Mouse (Mus musculus) lung, postnatal 4 days (tissue): ENCODE measurements around the gene Tax1bp3.

ENCODE experiments used
- DNase-seq, 2 experiments: peaks; one replicate each; pipeline ENCODE4 v3.0.0; 2021

Tax1bp3 gene

DNA sequence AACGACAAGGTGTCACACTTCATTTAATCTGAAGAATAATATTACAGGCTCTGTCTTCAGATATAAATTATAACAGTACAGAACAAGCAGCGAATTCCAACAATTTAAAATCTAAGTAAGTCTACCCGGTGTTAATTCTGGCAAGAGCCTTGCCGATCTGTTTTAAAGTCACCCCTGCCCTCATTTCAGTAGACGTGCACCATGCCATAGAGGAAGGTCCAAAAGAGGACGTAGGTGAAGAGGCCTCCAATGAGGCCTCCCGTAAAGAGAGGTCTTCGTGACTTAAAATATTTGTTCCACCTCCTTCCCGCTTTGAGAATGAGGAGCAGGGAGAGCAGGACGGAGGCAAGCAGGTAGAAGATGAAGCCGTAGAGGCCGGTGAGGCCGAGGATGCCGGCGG, 697 bp upstream of the Tax1bp3 start:
- no peak for DNase-seq

DNA sequence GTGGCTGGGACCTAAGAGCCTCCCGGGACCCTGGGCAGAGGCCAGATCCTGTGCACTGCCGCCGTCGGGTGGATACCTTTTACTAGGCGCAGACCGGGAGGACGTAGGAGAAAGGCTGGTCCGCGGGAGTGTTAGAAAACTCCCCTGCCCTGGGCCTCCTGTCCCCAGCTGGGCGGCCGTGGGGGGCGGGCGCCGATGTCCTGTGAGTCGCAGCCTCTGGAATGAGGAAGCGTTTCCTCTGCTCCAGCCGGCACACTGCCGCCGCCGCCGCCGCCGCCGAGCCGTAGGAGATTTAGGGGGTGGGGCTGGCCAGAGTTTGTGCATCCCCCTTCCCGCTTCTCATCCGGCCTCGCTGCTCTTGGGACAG, 609 bp downstream of the Tax1bp3 start:
- peak; percentile 89 to 95 for DNase-seq

- no peak for DNase-seq
These were observed 1.0 kb downstream of the Tax1bp3 start for GRCm38 (mm10) chr11:73177895-73178294.

DNA sequence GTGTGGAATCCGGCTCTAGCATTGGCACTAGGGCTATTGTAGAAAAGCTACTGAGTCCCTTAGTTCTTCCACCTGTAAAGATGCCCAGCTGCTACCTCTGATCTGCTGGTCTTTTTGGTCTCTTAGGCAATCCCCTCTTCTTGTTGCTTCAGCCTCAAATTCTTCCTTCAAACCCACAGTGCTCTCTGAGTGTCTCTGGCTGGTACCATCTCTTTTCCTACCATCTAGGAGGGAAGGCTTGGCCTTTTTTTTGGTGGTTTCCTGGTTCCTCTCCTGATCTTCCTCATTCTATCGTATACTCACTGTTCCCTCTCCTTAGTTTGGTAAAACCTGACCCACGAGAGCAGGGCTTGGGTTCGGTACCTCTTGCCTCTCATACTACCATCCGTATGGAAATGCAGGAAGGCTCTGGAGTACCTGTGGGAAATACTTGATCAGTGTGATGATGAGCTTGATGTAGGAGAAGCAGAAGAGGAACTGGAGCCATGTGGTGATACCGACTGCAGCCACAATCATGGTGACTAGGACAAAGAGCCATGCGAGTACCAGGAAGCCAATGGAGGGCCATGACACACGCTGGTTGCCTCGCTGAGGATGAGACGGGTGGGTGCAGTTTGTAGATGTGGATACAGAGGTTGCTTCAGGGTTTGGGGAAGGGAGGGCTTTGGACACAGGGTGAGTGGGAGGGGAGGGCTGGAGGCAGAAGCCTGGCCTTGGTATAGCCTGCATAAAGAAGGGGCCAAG, 9.2 kb downstream of the Tax1bp3 start:
- DNase-seq = peak in 1 of 2 experiments; percentile 18

DNA sequence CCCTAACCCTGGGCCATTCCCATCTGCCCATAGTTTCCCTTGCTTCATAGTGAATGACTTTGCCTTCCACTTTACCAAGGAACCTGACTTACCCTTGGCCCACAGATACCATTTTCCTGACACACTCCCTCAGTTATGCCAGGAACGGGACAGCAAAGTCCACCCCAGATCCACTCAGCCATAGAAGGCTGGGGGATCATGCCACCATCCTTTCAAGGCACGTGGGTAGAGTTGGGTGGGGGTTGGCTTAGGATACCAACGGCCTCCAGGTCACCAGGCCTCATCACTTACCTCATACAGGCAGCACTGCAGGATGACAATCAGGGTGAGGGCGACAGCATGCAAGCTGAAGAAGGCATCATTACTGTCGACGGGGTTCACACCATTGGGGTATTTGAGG, 10.3 kb downstream of the Tax1bp3 start:
- peak in 1 of 2 experiments; percentile 17 for DNase-seq

DNA sequence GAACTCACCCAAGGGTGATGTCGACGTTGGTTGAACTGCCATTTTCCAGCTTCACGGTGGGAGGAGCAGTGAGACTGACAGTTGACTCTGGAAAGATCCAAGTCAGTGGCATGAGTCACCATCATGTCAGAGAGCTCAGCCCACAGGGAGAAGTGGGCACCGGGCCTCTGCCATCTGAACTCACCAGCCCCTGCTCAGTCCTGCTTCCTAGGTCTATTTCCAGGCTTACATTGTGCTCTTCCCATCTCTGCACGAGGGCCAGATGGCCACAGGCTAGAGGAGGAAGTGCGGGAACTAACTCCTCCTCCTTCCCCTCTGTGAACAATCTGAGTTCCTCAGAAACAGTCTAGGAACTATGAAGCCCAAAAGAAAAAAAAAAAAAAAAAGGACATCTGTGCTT, 16.2 kb downstream of the Tax1bp3 start:
- peak in 1 of 2 experiments; percentile 26 for DNase-seq

- DNase-seq = no peak
These were observed 17.6 kb downstream of the Tax1bp3 start for GRCm38 (mm10) chr11:73194444-73194843.

- DNase-seq = no peak
These were observed 21.3 kb downstream of the Tax1bp3 start for GRCm38 (mm10) chr11:73198190-73198589.

DNA sequence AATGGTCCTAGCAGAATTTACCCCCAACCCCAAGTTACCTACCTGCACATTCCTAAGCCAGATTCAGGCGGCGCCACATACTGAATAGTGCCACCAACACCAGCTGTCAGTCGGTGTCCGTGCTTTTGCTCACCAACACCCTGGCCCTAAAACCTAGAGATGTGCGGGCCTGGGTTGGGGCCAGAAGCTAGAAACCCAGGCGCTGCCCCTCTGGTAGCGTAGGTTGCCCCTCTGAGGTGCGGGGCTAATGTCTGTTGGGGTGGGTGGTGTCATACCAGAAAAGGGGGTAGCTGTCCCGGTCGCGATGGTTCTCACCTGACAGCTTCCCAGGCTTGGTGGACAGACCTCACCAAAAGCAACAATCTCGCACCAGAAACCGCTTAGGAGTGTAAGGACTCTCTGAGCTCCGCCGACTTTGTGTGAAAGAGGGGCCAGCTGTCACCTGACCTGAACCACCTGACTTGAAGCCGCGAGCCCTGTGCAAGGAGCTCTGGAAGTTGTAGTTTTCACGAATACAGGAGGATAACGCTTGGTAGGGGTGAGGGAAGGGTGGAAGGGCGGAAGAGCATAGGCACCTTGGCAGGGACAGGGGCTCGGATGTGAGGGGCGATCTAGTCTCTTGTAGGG, 21.8 kb downstream of the Tax1bp3 start, which contains the start of gene Ctns:
Ctns (minus strand) TSS at position 440 of the 627 bp plus-strand sequence.
- peak; percentile 86 to 88 for DNase-seq

GRCm38 (mm10) chr11:73199230-73199712, 22.4 kb downstream of the Tax1bp3 start, which contains the start of gene Shpk:
Gene Shpk, plus strand, starts transcription at chr11:73199460.
- DNase-seq = peak; percentile 94 to 96

DNA sequence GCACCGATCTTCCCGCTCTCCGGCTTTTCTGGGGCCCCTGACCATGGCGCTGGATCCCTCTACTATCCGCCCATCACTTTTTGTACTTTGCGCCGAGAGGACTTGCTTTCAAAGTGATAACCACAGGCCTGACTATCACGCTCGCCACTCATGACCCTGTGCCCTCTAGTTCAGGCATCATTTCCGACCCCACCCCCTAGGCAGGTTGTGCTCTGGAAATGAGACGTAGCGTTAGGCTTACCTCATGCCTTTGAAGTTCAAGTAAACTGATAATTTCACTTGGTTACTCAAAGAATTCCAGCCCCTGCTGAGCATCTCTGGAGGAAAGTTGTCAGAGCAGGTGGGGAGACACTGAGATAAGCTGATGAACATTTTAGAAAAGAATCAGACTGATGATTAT, 23.0 kb downstream of the Tax1bp3 start:
- no peak for DNase-seq

DNA sequence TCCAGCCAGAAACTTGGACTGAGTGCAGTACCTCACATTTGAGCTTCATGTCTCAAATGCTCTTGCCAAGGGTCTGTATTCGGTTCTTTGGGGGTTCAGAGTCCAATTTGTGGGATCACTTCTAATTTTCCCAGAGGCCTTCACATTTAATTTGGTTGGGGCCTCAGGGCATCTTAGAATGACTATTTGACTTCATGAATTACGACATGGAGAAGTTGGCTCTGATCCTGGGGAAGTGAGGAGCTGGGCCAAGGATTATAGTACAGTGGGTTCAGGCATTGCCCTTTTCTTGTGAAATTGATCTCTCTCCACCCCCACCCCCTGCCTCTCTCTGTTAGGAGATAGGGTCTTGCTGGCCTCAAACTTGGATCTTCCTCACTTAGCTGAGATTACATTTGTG, 24.1 kb downstream of the Tax1bp3 start:
- DNase-seq = no peak

- no peak for DNase-seq
These were observed 24.7 kb downstream of the Tax1bp3 start for GRCm38 (mm10) chr11:73201597-73201996.

- no peak for DNase-seq
These were observed 27.0 kb downstream of the Tax1bp3 start for GRCm38 (mm10) chr11:73203895-73204294.

- DNase-seq = no peak
These were observed 28.3 kb downstream of the Tax1bp3 start for GRCm38 (mm10) chr11:73205194-73205593.

- no peak for DNase-seq
These were observed 30.7 kb downstream of the Tax1bp3 start for GRCm38 (mm10) chr11:73207621-73208020.

GRCm38 (mm10) chr11:73213956-73214355, 37.1 kb downstream of the Tax1bp3 start:
- DNase-seq = no peak

DNA sequence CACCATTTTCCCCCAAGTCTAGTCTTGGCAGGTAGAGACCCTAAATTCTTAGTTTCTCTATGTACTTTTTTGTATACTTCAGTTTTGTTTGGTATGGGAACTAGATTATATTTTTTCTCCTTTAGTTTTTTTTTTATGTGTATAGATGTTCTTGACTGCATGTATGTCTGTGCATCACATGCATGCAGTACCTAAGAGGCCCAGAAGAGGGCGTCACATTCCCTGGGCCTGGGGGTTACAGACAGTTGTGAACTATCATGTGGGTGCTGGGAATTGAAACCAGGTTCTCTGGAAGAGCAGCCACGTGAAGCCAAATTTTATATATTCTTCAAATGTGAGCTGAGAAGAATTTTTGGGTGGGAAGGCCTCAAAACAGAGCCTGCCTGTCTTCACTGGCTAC, 42.8 kb downstream of the Tax1bp3 start:
- no peak for DNase-seq

- DNase-seq = no peak
These were observed 43.8 kb downstream of the Tax1bp3 start for GRCm38 (mm10) chr11:73220651-73221050.

DNA sequence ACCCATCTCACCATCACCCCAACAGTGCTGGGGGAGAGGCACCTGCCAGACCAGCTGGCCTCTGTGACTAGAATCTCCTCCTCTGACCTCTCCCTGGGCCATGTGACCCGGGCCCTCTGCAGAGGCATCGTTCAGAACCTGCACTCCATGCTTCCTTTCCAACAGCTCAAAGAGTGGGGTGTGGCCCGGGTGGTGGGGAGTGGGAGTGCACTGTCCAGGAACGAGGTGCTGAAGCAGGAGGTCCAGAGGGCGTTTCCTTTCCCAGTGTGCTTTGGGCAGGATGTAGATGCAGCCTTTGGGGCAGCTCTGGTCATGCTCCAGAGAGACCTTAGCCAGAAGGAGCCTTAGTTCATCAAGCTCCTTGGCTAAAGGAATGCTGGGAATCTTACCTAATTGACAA, 46.0 kb downstream of the Tax1bp3 start:
- DNase-seq = no peak

- peak; percentile 35 to 52 for DNase-seq
These were observed 47.1 kb downstream of the Tax1bp3 start for GRCm38 (mm10) chr11:73223966-73224365.

DNA sequence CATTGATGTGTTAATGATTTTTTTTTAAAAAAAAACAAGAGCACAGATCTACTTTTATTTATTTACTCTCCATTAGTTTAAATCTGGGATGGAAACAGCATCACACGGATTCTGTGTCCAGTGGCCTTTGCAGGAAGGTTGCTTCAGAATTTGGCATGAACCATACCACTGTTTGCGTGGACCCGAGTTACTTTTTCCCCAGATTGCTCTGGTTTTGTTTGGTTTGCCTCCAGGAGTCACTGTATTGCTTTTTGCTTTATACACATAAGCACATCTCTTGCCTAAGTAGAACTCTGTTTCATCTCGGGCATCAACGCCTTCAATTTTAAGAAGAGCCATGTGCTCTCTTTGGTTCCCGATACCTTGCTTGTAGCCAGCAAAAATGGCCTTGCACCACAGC, 49.0 kb downstream of the Tax1bp3 start:
- no peak for DNase-seq

- no peak for DNase-seq
These were observed 52.0 kb downstream of the Tax1bp3 start for GRCm38 (mm10) chr11:73228881-73229280.

- DNase-seq = no peak
These were observed 53.2 kb downstream of the Tax1bp3 start for GRCm38 (mm10) chr11:73230081-73230480.
